Mouse (Mus musculus): ENCODE measurements around the gene Sim2. TPM values are rescaled to one million over a fixed set of nuclear protein-coding genes. Genes with fewer than 3 reads are reported as not detected.

The Sim2 gene
- polyA plus RNA-seq (2012; rRNA removed), result not detected in 2 replicates

GRCm38 (mm10) chr16:94084711-94085602 lies at the start of gene Sim2:
Gene Sim2, plus strand, starts transcription at chr16:94084931.
- no peak for DNase-seq (ENCODE audit: low spot score)

GRCm38 (mm10) chr16:94037280-94037679 lies 47.5 kb upstream of the Sim2 start:
- no peak for DNase-seq (ENCODE audit: low spot score)

GRCm38 (mm10) chr16:94038272-94038985 lies 46.3 kb upstream of the Sim2 start:
- peak; percentile 31 for DNase-seq (ENCODE audit: low spot score)

GRCm38 (mm10) chr16:94038986-94039341 lies 45.8 kb upstream of the Sim2 start:
- no peak for DNase-seq (ENCODE audit: low spot score)

GRCm38 (mm10) chr16:94040485-94040884 lies 44.2 kb upstream of the Sim2 start:
- no peak for DNase-seq (ENCODE audit: low spot score)

- DNase-seq (ENCODE audit: low spot score), result no peak
These were observed 43.5 kb upstream of the Sim2 start for GRCm38 (mm10) chr16:94041065-94041712.

GRCm38 (mm10) chr16:94043797-94044196 lies 40.9 kb upstream of the Sim2 start:
- no peak for DNase-seq (ENCODE audit: low spot score)

- DNase-seq (ENCODE audit: low spot score), result no peak
These were observed 39.7 kb upstream of the Sim2 start for GRCm38 (mm10) chr16:94044996-94045395.

- DNase-seq (ENCODE audit: low spot score), result no peak
These were observed 34.4 kb upstream of the Sim2 start for GRCm38 (mm10) chr16:94050368-94050767.

GRCm38 (mm10) chr16:94055176-94055575 lies 29.6 kb upstream of the Sim2 start:
- no peak for DNase-seq (ENCODE audit: low spot score)

GRCm38 (mm10) chr16:94055576-94055975 lies 29.2 kb upstream of the Sim2 start:
- DNase-seq (ENCODE audit: low spot score), result no peak

- DNase-seq (ENCODE audit: low spot score), result no peak
These were observed 24.9 kb upstream of the Sim2 start for GRCm38 (mm10) chr16:94059820-94060219.

GRCm38 (mm10) chr16:94064211-94064610 lies 20.5 kb upstream of the Sim2 start:
- DNase-seq (ENCODE audit: low spot score), result no peak

GRCm38 (mm10) chr16:94065728-94066674 lies 18.7 kb upstream of the Sim2 start:
- no peak for DNase-seq (ENCODE audit: low spot score)

- DNase-seq (ENCODE audit: low spot score), result no peak
These were observed 18.0 kb upstream of the Sim2 start for GRCm38 (mm10) chr16:94066771-94067170.

GRCm38 (mm10) chr16:94067280-94067679 lies 17.5 kb upstream of the Sim2 start:
- DNase-seq (ENCODE audit: low spot score), result no peak

GRCm38 (mm10) chr16:94069061-94069460 lies 15.7 kb upstream of the Sim2 start:
- no peak for DNase-seq (ENCODE audit: low spot score)

GRCm38 (mm10) chr16:94070920-94071319 lies 13.8 kb upstream of the Sim2 start:
- DNase-seq (ENCODE audit: low spot score), result no peak

GRCm38 (mm10) chr16:94071468-94071867 lies 13.3 kb upstream of the Sim2 start:
- no peak for DNase-seq (ENCODE audit: low spot score)

- peak; percentile 49 for DNase-seq (ENCODE audit: low spot score)
These were observed 9.2 kb upstream of the Sim2 start for GRCm38 (mm10) chr16:94075362-94076027.

Measured in urinary bladder, adult 2 months (tissue).